Mouse (Mus musculus) gastrocnemius, adult 18-20 months (tissue): ENCODE results near the gene Ercc8. TPM values are rescaled to one million over a fixed set of nuclear protein-coding genes. Genes with fewer than 3 reads are reported as not detected.

Experiments
- DNase-seq: peaks from one replicate; pipeline ENCODE4 v3.0.0; 2021; ENCODE audit warnings: low spot score
- total RNA-seq, 2 experiments: library from RNA; stranded (reverse); gene quantifications; 2 replicates each; pipeline ENCODE4 v1.2.3; 2021

Ercc8 gene
- total RNA-seq, 2 experiments from 2014 or later = 4.7 to 5.1 TPM

DNA sequence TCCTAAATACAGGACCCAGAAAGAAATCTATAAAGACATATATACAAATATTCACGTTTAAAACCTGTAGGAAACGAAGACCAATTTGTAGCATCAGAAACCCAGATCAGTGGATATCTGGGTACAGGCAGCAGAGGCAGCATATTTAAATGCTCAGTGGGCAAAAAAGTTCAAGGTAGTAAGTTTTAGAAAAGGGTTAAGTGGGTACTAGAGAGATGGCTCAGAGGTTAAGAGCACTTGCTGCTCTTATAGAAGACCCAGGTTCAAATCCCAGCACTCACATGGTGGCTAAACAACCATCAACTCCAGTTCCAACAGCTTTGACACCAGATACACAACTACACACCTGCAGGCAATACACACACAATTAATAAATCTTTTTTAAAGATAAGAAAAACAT, 1.4 kb upstream of the Ercc8 start:
- no peak for DNase-seq

DNA sequence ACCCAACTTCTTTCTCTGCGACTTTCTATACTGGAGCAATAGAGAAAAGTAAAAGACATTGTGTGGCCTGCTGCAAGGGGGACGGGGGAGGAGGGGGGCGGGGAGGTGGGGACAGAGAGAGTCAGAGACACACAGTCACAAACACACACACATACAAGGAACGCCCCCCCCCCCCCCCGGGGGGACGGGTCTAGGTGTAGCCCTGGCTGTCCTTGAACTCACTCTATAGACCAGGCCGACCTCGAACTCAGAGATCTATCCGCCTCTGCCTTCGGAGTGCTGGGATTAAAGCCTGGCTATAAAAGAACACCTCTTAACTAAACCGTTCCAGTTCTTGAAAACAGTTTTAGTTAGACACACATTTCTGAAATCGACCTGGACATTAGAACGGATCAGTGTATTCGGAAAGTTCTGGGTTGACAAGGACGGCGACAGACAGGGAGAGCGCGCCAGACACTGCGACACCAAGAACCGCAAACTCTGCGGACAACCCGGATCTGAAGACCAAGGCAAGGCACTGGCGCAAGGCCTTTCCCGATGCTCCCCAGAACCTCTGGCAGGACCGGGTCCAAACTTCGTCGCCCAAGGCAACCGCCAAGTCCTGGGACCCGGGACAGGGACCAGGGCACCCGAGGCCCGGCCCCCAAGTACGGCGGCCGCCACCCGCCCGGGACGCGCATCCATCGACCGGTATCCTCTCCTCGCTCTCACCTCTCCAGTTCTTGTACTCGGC, 633 bp upstream of the Ercc8 start:
- no peak for DNase-seq

DNA sequence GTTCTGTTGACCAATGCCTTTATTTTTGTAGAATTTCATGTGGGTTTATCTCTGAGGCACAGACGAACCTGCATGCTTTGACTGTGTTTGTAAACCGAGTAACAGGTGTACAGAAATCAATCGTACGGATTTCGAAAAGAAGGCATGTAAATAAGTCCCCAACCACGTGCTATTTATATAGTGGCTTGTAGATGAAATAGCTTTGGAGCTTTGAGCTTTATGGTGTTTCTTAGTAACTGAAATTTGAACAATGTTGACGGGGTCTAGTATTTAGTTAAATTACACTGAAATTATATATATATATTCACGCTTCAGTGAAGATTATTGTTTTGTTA, 677 bp downstream of the Ercc8 start:
- DNase-seq = no peak

DNA sequence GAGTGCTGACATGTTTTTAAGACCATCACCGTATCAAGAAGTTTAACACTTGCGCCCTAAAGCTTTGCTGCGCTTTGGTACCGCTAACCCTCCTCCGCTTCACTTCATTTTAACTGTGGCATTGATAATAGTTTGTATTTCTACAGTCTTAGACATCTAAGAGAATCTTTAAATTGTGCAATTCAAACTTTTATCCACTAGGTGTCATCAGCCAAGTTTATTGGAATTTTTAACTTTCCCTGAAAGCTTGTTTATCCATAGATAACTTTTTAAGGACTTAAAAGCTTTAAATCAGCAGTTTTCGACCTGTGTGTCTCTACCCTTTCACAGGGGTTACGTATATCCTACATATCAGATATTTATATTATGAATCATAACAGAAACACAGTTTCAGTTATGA, 1.4 kb downstream of the Ercc8 start:
- DNase-seq = no peak

DNA sequence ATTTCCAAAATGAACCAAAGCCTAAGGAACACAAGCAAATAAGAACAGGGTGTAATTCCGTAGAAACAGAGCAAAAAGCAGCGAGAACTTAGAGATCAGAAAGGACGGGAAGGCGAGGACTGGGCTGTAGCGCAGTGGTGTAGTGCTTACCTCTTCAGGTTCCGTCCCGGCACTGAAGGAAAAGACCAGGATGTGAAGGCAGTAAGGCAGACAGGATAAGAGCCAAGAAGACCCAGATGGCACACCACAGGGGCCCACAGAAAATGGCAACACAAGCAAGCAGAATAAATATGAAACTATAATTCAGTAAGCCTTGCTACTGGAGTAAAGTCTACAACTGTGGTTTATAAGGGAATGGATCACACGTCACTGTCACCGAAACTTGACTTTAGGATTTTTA, 5.4 kb downstream of the Ercc8 start:
- no peak for DNase-seq

DNA sequence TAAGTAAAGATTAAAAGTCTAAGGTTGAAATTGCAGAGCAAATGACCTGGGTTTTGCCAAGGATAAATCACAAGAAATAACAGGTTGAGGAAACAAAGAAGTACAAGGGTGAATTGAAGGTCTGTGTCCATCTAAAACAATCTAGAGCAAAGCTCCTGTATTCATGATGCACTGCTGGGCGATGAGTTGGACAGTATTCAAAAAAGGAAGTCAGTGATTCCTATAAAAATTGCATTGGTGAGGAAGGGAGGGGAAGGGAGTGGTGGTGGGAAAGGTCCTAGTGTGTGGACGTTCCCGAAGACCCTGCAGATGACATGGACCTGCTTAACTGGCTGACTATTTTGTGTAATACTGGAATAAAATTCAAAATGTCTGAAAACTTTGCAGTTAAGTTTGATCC, 6.1 kb downstream of the Ercc8 start:
- DNase-seq = no peak

DNA sequence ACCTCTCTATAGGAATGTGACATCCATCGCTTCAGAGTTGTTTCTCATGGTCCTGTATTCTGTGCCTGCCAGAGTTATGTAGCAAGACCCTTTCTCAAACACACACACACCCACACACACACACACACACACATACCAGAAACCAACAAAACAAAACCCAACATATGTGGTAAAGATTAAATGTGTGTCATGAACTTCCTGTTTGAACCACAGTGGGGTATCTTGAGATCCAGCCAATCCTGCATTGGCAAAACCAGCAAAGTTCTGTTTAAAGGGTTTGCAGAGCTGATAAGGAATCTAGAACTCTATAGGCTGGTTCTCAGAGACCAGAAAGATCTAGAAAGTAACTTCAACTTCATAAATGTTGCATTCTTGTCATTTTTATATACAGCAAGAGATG, 11.5 kb downstream of the Ercc8 start:
- DNase-seq = no peak

DNA sequence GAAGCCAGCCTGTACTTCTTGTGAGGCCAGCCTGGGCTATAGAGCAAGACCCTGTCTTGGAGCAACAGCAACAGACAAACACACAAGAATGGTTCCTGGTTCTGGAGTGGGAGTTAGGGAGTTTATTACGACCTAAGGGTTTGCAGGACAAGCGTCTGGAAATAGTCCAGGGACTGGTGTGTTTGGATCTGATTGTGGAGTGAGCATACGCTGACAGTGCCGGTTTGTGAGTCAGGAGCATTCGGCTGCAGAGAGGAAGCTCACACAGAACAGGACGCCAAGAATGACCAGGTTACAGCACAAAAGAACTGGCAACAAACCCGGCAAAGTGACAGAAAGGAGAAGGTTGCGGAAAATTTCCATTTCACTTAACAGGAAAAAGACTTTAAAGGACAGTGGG, 12.0 kb downstream of the Ercc8 start:
- DNase-seq = no peak

DNA sequence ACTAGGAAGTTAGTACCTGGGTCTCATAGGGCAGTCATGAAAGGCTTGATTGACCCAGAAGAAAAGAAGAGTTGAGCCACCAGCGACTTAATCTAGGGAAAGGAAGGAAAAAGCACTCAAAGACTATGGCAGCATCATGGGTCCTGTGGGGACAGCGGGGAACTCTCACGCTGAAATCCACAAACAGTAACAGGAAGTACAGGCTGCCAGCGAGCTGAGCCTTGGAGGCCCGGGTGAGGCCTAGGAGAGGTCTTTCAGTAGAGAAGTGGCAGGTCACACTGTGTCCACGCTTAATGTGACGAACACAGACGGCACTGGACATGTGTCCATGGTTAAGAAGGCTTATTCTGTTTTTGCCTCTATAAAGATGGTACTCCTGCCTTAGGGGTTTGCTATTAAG, 21.1 kb downstream of the Ercc8 start:
- no peak for DNase-seq

DNA sequence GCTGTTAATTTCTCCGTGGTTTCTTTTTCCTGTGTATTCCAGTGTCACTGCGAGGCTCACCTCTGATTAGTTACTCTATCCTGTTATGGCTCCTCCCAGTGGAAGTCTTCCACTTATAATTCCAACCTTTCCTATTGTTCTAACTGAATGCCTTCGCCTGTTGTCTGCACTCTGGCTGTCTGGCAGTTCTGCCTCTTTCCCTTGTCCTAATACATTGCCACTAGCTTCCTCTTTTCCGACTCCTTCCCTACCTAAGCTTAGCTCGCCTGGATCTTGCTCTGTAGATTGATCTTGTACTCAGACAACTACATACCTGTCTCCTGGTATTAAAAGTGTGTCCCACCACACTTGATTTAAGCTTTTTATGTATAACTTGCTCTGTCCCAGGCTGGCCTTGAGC, 22.3 kb downstream of the Ercc8 start:
- no peak for DNase-seq

DNA sequence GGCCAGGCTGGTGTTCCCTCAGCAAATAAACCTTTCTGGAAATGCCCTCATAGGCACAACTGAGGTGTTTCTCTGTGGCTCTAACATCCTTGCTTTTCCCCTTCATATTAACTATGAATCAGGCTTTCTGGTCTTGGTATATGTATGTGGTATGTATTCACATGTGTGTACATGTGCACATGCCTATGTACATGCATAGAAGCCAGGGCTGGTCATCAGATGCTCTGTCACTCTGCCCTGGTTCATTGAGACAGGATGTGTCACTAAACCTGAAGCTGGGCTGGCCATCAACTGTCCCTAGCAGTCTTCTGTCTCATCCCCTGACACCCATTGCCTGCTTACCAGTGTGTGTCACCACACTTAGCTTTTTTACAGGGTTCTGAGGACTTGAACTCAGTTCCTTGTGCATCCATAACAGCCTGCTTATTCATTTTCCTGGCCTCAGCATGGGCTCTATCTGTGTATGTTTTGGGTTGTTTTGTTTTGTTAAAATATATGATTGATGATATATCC, 26.3 kb downstream of the Ercc8 start:
- DNase-seq = no peak

DNA sequence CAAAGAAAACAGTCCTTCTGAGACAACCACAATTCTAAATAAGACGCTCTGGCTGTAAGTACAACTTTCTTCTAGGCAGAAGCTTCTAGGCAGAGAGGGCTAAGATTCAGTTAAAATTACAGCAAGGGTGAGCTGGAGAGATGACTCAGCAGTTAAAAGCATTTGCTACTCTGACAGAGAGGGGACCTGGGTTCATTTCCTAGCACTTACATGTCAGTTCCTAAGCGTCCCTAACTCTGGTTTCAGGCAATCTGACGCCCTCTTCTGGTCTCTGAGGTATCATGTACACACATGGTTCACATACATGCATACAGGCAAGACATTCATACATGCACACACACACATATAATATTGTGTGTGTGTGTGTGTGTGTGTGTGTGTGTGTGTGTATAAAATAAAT, 27.0 kb downstream of the Ercc8 start:
- no peak for DNase-seq

DNA sequence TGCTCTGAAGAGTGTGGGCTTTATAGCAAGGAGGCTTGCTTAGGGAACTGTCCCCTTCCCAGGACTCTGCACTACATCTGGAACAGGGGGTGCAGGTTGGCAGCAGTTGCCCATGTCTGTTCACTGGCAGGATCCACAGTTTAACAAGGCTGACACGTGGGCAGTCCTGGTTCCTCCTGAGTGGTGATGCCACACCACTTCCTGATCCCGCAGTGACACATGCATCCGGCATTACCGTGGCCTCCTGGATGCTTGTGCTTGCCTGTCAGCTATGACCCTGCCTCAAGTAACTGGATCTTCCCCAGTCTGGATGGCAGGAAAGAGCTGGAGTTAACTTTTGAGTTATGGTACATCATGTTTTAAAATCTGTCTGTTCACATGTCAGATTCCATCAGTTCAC, 29.5 kb downstream of the Ercc8 start:
- no peak for DNase-seq

DNA sequence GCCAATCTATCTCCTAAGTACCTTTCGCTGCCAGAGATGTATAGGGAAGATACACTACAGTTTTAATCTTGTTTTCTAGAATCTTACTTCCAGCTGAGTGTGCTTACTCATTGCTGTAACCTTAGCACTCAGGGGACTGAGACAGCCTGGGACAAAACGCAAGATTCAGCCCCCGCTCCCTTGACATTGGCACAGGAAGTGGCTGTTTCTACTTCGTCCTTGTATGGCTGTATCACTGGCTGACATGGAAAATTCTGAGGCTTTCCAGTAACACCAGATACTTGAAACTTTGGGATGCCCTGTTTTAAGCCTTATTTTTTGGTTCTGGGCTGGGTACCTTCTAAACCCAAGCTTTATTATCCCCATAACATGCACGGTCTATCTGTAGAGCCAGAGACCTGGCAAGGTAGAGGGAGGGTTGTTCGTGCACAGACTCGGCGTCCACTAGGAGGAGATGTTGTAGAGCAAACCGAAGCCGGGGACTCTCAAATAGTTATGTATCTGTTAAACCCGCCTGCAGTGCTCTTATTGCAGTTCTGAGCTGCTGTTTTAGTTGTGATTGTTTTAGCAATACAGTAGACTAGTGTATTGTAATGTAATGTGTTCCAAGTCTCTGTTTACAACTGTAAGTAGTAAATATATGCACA, 32.7 kb downstream of the Ercc8 start:
- DNase-seq = peak; percentile 14

DNA sequence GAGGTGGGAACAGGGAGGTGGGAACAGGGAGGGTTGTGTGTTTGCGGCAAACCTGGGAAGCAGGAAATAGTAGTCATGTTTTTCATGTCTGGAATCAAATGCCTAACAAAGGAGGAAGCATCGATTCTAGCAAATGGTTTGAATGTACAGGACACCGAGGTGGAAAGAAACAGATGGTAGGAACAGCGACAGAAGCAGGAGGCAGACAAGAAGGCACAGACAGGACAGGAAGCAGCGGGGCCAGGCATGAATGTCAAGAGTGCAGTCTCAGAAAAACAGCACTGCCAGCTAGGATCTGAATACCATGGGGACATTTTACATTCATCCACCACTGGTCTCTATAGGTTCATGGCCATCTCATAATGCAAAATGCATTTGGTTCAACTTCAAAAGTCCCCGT, 36.9 kb downstream of the Ercc8 start:
- no peak for DNase-seq

DNA sequence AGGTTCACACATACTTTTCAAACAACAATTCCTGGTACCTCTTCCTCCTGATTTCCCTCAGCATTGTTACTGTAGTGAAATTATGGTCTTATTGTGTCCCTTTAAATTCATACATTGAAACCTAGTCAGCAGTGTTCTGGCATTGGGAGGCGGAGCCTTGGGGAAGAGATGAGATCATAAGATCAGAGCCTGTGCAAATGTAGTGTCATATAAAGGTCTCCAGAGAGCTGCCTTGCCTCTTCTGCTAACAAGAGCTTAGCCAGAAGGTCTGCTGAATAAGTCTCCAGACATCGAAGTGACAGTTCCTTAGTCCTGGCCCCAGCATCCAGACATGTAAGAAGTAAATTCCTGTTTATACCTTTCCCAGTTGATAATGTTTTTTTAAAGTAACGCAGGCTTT, 46.3 kb downstream of the Ercc8 start:
- DNase-seq = no peak

DNA sequence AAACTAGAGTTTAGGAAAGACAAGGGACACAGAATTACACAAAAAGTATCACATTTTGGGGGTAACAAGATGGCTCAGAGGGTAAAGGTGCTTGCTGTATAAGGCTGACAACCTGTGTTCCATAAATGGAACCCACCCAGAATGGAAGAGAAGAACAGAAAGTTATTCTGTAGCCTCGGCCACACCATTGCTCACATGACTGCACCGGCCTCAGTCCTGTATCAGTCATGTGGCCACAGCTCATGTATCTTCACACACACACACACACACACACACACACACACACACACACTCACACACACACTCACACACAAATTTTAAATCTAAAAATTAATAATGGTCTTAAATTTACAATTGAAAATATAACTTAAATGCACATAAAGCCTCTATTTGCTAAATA, 48.9 kb downstream of the Ercc8 start:
- DNase-seq = no peak

DNA sequence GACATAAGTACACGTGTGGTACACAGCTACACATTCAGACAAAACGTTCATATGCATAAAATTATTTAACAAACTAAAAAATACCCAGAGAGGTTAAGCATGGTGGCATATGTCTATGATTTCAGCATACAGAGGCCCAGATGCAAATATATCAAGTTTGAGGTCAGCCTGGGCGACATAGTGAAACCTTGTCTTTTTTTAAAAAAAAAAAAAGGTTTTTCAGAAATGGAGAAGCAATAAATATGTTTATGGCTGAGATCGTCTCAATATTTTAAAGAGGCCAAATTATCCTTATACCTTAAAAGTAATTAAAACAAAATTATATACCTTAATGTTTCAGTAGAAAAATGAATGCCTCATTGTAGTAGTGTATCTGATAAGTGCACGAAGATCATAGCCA, 49.6 kb downstream of the Ercc8 start:
- no peak for DNase-seq

DNA sequence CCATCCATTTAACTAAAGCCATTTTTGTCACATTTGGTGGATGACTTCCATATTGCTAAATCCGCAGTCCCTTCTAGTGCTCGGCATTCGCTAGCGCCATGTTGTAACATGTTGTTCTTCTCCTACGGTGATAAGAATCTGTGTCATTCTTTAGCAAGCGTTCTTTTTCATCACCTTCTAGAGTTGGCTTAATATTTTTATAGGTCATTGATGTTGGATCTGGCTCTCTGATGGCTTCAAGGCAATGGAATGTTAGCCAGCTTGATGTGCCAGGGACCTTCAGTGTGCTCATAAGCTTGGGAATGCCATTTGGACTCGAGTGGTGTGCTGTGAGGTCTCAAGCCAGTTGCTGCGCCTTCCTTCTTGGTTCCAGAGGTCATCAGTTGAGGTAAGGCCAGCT, 52.4 kb downstream of the Ercc8 start:
- no peak for DNase-seq

DNA sequence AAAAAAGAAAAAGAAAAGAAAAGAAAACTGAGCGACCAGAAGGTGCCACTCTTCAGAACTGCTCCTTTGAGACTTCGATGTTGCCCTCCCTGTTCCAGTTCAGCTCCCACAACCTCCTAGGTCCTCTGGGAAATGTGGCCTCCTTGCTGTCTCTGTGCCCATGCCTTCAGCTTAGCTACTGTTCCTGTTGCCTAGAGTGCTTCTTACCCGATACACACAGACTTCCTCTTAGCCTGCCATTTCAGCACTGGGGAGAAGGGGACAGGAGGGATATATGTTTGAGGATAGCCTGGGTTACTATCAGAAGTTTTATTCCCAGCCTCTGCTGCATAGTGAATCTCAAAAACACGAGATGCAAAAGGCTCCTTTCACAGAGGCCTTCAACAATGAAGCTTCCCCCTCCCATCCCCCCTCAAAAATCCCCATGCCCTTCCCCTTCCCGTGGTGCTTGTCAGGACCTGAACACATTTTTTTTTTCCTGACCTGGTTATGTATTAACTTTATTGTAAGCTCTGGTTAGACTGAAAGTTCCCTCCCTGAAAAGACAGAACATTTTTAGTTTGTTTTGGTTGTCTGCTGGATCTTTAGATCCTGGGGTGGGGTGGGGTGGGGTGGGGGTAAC, 54.0 kb downstream of the Ercc8 start:
- no peak for DNase-seq

DNA sequence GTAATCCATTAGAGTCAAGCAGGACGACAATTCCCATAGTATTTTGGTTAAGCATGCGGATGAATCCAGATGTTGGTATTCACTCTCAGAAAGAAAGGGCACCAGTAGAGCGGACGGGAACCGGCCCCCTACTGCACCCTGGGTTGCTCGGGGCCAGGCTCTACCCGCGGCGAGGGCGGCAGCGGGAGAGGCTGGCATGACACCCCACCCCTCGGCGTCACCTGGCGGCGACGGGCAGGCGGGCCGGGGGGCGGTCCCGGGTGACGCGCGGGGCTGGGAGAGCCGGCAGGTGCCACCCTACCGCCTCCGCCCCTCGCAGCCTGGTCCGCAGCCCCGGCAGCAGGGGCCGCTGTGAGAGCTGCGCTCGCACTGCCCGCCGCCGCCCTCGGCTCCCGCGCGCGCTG, 55.6 kb downstream of the Ercc8 start, which contains the start of gene Elovl7:
Gene Elovl7 (plus strand): TSS at position 324 of the 404 bp plus-strand sequence.
- DNase-seq = peak; percentile 26

DNA sequence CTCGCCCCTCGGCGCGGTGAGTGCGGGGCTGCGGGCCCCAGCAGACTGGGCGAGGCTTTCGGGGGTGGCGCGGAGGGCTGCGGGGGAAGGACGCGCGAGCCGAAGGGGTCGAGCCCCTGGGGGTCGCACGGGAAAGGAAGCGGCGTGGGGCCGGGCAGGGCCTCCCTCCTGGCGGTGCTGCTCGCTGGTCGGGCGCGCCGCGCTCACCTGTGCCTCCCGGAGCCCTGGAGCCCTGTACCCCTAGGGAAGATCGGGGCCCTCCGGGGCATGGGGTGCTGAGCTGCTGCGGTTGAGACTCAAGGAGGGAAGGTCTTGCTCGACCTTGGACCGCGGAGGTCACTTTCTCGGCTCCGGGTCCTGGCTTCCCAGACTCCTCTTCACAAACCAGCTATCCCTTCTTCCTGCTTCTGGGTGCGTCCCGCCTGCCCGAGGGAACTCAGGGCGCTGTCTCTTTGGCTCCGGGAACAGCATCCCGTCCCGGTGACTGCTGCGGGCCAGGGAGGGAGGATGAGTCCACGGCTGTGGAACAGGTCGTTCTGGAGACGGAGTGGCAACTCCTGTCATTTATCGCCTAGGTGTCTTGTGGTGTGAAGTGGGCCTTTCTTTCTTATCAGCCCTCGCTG, 56.1 kb downstream of the Ercc8 start:
- DNase-seq = no peak
